Mouse (Mus musculus) cortical plate, adult 2 months (tissue): Measurements from ENCODE around the gene Siva1.

ENCODE experiments used
- CTCF ChIP-seq: fragments of 200-500 bp; IDR thresholded peaks from 2 replicates; pipeline ENCODE4 v1.5.1; 2011; ENCODE audit warnings: mild to moderate bottlenecking, control low read depth, low read length; ENCODE audit not compliant: insufficient read depth; ENCODE audit errors: extremely low read depth
- POLR2A ChIP-seq: fragments of 200-500 bp; IDR thresholded peaks from 2 replicates; pipeline ENCODE4 v1.6.1; 2011; ENCODE audit warnings: mild to moderate bottlenecking, low read length, control low read depth; ENCODE audit not compliant: insufficient read depth; ENCODE audit errors: extremely low read depth

GRCm38 (mm10) chr12:112651778-112652439 is 7.4 kb downstream of the Siva1 start:
- TF ChIP-seq CTCF (no peak), POLR2A (no peak)
